Mouse (Mus musculus) right cerebral cortex, adult 18-20 months (tissue): ENCODE results near the gene Nfkb1.

Experiments
- DNase-seq: peaks from one replicate; pipeline ENCODE4 v3.0.0; 2022; ENCODE audit warnings: mixed read lengths

Nfkb1 gene

DNA sequence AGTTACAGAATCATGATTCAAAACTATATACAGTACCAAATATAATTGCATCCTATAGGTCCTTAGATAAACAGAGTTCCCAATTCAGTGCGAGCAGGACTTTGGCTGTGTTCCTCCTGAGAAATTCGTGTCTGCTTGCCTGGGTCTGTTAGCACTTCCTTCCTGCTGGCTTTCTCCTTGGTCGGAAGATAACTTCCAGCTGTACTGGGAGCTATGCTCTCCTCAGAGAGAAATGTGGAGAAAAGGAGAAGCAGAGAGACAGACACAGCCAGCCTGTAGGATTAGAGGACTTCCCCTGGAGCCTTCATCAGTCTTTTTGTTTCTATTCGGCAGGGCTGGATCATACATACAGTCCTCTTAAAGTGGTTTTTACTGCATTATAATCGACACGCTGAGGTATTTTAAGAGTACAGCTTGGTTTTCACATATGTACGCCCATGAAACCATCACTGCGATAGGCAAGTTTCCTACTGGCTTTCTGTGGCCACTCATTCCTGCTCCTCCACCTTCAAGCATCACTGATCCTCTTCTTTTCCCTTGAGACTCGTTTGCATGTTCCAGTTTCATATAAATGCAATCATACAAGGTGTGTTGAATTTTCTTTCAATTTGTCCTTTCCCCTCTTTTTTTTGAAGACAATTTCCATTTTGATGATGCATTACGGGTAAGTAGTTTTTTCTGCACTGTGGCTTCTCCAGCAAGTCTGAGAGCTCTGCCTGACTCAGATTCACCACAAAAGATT is 8.3 kb upstream of the Nfkb1 start:
- no peak for DNase-seq

DNA sequence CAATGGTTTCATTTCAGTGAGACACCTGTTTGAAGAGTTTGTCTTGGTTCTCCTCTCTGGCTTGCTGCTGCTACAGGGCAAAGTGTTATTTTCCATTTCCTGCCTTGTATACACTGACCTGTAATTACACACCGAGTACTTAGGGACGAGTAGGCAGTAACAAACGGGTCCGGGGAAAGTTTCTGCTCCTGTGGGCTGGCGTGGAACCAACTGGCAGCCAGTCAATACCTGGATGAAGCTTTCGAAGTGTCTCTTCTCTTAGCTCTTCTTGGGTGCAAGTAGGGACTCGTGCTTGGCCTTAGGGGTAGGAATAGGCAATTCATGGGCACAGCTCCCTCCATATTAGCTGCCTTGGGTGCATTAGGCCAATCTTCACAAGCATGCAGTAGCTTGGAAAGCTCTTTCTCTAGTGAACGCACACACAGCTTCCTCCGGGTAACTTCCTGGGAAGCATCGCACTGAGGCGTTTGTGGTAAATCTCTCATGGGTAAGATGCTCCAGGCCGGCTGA is 7.2 kb upstream of the Nfkb1 start:
- DNase-seq = no peak

- DNase-seq = no peak
Measured at GRCm38 (mm10) chr3:135696262-135696661, 4.9 kb upstream of the Nfkb1 start.

- no peak for DNase-seq
Measured at GRCm38 (mm10) chr3:135692999-135693398, 1.7 kb upstream of the Nfkb1 start.

DNA sequence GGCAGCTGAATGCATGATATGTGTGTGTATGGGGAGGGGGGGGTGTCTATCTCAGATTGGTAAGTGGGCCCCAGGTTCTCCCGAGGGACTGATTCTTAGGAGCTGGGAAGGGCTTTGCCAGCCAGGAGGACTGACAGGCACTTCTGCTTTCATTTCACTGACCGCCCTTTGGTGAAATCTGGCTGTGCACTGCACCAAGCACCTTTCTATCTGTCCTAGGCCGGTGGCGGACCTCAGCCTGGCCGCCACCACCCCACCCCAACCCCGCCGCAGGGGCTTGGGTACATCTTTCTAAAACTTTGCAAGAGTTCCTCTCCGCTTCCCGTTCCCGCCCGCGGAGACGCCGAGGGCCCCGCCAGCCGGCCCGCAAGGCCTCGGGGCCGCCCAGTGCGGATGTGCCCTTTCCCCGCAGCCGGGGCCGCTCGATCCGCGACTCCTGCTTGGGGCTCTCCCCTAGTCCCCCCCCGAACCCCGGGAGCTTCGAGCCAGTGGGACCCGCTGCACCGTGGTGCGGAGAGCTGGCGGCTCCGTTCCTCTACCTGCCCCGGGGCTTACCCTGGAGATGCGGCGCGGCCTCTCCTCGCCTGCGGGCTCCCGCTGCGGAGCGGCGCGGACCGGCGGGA is 668 bp downstream of the Nfkb1 start:
- peak; percentile 37 for DNase-seq

- DNase-seq = no peak
Measured at GRCm38 (mm10) chr3:135689773-135690567, 1.4 kb downstream of the Nfkb1 start.

DNA sequence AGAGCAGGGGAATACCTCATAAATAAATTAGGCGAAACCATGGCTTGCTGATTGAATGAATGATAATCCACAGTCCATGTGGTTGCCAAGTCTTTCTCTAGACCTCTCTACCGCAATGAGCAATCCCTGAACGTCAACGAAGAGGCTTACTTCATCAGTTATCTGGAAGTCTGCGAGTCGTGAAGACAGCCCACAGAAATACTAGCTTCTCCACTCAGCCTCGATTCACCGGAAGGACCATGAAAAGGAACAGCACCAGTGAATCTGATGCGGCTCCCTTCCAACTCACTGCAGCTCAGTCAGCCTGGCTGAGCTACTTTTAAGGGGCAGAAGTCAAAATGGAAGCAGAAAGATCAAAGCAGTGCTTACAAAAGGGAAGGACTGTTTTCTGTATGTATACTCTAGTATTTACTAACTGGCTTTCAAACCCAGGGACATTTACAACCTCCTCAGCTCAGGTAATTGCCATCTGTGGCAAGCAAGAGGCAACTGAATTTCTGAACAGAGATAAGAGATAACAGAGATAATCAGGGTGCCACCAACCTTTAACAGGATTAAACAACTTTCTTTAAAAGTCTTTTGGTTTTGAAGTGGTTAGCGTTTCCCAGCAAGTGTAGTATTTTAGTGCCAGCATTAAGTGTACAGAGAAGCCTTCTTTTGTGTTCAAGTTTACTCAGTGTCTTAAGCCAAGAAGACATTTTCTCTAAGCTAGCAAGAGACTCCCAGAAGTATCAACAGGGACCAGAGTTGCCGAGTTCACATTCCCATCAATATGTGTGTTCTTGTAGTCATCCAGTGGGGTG is 2.2 kb downstream of the Nfkb1 start:
- no peak for DNase-seq

GRCm38 (mm10) chr3:135687965-135688364 is 3.4 kb downstream of the Nfkb1 start:
- no peak for DNase-seq

DNA sequence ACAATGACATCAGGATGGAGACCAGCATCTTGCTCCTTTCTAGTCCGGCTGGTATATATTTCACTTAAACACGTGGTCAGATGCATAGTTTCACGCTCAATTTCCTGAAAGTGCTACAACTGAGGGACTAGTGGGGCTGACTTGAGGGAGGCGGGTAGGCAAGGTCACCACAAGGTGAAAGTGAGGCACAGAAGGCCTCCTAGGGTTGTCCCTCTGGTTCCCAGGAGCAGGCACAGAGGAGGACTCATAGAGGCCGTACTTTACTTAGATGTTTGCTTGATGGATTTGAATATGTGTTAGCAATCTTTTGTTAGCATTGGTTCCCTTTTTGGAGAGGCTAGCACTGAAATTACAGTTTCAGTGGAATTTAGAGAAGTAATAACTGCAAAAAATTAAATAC is 4.9 kb downstream of the Nfkb1 start:
- DNase-seq = no peak

- DNase-seq = no peak
Measured at GRCm38 (mm10) chr3:135683275-135683674, 8.1 kb downstream of the Nfkb1 start.

DNA sequence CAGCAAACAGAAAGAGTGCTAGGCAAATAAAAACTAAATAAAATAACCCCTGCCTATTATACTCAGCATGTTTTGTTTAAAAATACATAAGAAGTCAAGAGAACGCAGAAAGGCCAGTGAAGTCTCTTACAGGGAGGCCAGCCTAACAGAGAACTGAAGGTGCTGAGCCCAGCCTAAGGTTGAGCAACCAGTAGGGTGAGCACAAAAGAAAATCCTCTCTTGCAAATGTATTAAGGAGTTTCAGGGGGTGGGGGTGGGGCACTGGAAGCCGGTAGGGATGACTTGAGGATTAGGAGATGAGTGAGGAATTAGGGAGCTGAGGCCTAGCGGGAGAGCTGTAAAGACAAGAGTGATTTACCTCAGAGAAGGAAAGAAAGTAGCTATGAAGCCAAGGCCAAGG is 9.1 kb downstream of the Nfkb1 start:
- DNase-seq = no peak

DNA sequence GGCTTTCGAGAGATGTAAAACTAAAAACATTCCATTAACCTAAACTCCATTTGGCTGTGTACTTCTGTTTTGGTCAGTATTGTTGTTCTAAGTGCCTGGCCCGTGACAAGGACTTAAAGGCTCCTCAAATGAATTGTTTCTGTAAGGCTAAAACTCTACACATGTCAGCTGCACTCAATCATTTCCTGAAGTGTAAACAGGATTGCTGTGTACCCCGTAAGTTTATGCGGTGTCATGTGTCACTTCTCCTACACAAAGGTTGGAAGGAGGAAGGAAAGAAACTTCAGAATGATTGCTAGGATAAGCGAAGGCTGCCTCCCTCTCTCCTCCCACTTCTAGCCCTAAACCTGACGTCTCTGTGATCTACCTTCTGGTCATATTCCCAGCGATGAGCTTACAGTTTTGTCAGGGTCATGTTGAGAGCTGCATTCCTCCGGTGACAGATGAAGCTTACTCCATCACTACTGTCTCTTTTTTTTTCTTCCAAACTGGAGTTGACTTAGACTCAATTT is 10.0 kb downstream of the Nfkb1 start:
- no peak for DNase-seq

DNA sequence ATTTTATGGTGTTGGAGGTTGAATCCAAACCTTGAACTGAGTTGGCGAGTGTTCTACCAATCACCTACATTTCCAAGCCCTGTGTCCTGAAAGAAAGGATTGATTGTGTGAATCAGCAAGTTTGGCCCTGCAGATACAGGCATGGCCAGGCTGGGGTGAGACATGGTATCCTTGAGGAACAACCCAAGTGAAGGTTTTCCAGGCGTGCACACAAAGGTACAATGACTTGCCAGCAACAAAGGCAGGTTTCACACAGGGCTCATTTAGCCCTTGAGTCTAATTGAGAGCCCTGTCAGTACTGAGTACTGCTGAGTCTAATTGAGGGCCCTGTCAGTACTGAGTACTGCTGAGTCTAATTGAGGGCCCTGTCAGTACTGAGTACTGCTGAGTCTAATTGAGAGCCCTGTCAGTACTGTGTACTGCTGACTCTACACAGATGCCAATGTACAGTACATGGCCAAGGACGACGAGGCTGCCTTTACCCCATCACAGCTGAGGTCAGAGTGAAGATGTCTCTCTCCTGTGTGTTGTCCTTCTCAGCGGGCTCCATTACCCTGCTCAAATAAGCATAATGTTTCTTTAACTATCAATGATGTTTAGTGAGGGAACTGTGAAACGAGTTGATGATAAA is 11.0 kb downstream of the Nfkb1 start:
- DNase-seq = no peak

- no peak for DNase-seq
Measured at GRCm38 (mm10) chr3:135677064-135677463, 14.3 kb downstream of the Nfkb1 start.

DNA sequence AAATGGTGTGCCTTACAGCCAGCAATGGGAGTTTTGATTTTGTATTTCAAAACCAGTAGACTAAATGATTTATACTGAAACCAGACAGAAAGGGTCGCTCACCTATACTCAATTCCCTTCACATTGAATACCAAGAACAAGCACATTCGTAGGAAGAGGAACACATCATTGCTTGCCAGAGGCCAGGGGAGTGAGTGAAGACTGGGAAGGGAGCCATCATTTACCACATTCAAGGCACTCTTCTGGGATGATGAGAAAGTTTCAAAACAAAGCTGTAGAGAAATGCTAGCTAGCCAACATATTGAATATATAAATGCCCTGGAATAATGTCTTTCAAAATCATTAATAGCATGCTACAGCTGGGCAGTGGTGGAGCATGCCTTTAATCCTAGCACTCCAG is 15.0 kb downstream of the Nfkb1 start:
- no peak for DNase-seq

DNA sequence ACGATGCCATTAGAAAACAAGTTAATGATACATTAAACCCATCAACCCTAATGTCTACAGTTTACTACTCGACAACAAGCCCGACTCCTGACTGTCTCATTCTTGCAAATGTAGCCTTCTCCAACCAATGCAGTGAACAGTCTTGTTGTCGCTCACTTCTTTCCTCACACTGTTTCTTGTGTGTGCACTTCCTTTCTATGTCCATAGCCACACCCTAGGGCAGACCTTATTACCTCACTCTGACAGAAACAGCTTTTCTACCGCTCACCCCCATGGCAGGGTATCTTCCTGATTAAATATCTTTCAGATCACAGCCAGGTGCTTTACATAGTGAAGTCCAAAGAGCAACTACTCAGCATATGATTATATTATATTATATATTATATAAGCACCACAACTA is 15.9 kb downstream of the Nfkb1 start:
- DNase-seq = no peak

GRCm38 (mm10) chr3:135674716-135675392 is 16.5 kb downstream of the Nfkb1 start:
- no peak for DNase-seq

DNA sequence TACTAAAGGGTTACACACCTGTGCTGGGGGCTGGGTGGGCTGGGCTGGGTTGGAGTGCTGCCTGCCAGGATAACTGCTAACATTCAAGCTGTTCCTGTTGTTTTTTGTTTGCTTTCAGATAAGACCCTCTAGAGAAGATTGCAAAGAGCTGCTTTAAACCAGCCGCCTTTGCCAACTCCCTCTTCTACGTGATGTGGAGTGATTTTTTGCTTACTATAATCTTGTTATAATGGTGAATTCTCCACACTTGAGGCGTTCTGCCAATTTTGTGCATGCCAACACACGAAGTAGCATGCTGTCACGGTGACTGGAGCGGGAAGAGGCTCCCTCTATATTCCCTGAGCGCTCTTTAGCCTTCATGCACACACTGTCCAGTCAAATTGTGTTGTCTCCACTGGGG is 17.7 kb downstream of the Nfkb1 start:
- no peak for DNase-seq

DNA sequence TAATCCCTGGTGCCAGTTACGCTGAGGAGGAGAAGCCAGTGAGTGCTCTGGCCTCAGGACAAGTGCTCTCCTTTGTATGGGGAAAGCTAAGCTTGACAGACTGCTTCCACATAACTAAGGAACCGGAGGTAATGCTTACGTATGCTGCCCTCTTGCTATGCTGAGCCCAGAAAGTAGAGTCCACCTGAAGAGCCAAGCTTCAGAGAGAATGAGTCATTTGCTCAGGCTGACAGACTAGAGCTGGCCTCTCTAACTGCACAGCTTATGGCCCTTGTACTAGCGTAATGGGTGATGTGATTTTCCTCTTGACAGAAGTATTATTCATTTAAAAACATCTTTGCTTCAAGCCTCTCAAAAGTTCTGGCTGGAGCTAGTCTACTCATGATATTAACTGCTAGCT is 18.3 kb downstream of the Nfkb1 start:
- no peak for DNase-seq

- DNase-seq = no peak
Measured at GRCm38 (mm10) chr3:135672135-135672534, 19.2 kb downstream of the Nfkb1 start.

DNA sequence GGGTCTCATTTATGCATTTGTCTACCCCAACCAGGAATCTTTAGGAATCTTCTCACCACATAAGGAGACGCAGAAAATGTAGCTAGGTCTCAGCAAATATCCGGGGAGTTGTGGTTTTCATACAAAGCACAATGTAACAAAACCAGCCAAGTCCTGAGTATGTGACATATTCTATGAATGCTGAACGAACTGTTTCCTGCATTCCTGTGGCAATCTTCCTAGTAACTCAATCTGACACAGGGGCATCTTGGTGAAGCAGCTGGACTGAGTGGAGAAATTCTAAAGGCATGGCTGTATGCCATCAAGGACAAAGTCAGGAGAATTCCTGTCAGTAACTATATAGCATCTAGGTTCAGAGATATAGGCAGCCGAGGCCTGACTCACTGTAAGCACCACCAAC is 20.5 kb downstream of the Nfkb1 start:
- no peak for DNase-seq

DNA sequence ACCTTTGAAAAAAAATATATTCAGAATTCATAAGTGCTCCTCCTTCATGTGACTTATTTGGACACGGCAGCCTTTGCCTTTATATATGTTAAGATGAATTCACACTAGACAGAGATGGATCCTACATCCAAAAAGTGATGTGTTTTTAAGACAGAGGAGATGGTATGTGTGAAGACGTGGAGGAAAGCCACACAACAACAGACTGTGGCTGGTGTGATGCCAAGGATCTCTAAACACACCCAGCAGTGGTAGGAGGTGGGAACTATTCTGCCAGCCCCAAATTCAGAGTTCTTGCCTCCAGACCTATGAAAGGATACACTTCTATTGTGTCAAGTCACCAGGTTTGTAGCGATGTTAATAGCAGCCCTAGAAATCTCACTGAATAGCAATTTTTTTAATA is 24.3 kb downstream of the Nfkb1 start:
- DNase-seq = peak; percentile 29
